ENCODE assay signal across 9 mouse cellular contexts in genomic region chr17:13657656-13658292, GRCm38 (mm10).
DNase-seq lines count a peak whose midpoint lies in the region; ATAC-seq and TF ChIP-seq lines count a peak whose summit lies in the region.
"Had no signal": no experiment of that assay in that cellular context is flagged by ENCODE, and none has a peak within 500 bp of the region (broad histone marks: within the 10 kb centered on the region; RNA-seq: fewer than 3 reads in every experiment).

No protein-coding gene starts in this region.

- peaks cover 11% of the 10 kb centered on the region for H3K4me1 ChIP-seq in ES-Bruce4 (ENCODE audit: control insufficient read depth, insufficient read depth, low read length)
- peaks cover 9% of the 10 kb centered on the region for H3K4me1 ChIP-seq in forebrain, embryonic 11.5 days (replicated peaks; ENCODE audit: control insufficient read depth, insufficient read depth, low read length)
- H3K4me1 ChIP-seq in hindbrain, embryonic 15.5 days (replicated peaks) = peaks cover 36% of the 10 kb centered on the region

- DNase-seq in gastrocnemius, adult 2 months = peak; percentile 38
- no peak for DNase-seq in gastrocnemius, adult 18-20 months (ENCODE audit: low spot score)
- no peak for DNase-seq in forebrain, embryonic 11.5 days (ENCODE audit: low spot score)
- DNase-seq in urinary bladder, postnatal 14 days (ENCODE audit: low spot score) = no peak
- DNase-seq in testis, postnatal 14 days (ENCODE audit: low spot score) = no peak
- DNase-seq: gastrocnemius, postnatal 25 days had no signal

- H3K27ac ChIP-seq in gastrocnemius, adult 2 months = peak overlapping the region; percentile 80
- peak overlapping the region; percentile 100 for H3K27ac ChIP-seq in ES-Bruce4 (ENCODE audit: insufficient read depth, low read length)
- H3K27ac ChIP-seq in forebrain, embryonic 11.5 days (ENCODE audit: low read depth, low read length) = peak overlapping the region; percentile 71
- H3K27ac ChIP-seq in hindbrain, embryonic 15.5 days (replicated peaks) = peak overlapping the region; percentile 75

- TF ChIP-seq POLR2A in ES-Bruce4 (IDR thresholded peaks at IDR 0.05; ENCODE audit: insufficient read depth, low read length) = no peak

- 11% methylated on average over 9 of the region's 9 CpGs for WGBS in forebrain, embryonic 11.5 days
- 27% methylated on average over 9 of the region's 9 CpGs for WGBS in hindbrain, embryonic 15.5 days

- peak; percentile 62 for ATAC-seq in forebrain, embryonic 11.5 days (replicated peaks; ENCODE audit: low FRiP score)
- peak; percentile 81 for ATAC-seq in hindbrain, embryonic 15.5 days (ENCODE audit: low FRiP score, low read depth)
- ATAC-seq in frontal cortex, adult (ENCODE audit: low TSS enrichment) = no peak

- no peak overlapping the region for H3K4me2 ChIP-seq in forebrain, embryonic 11.5 days (ENCODE audit: low read depth, low read length, severe bottlenecking)
- no peak overlapping the region for H3K4me2 ChIP-seq in hindbrain, embryonic 15.5 days

- TF ChIP-seq CTCF in gastrocnemius, adult 2 months (IDR thresholded peaks at IDR 0.05) = no peak
- no peak for TF ChIP-seq CTCF in ES-Bruce4 (IDR thresholded peaks at IDR 0.05; ENCODE audit: low read depth, low read length)

- intact Hi-C loops in gastrocnemius, adult 2 months (cut with DNase I) = no loop called here

- H3K9ac ChIP-seq in ES-Bruce4 (ENCODE audit: low read depth, poor library complexity, severe bottlenecking) = no peak overlapping the region
- H3K9ac ChIP-seq in forebrain, embryonic 11.5 days (ENCODE audit: low read length) = peak overlapping the region; percentile 2; the same call in 1 of the 2 replicates
- no peak overlapping the region for H3K9ac ChIP-seq in hindbrain, embryonic 15.5 days

- no peak for TF ChIP-seq EP300 in ES-Bruce4 (IDR thresholded peaks at IDR 0.05; ENCODE audit: insufficient read depth, low read depth, low read length)

- H3K4me3 ChIP-seq in gastrocnemius, adult 2 months = no peak overlapping the region
- H3K4me3 ChIP-seq in ES-Bruce4 (ENCODE audit: low read depth, low read length) = no peak overlapping the region
- H3K4me3 ChIP-seq in forebrain, embryonic 11.5 days (ENCODE audit: low read depth, low read length) = no peak overlapping the region
- H3K4me3 ChIP-seq in hindbrain, embryonic 15.5 days = no peak overlapping the region

- 0 out of 2 replicates have a peak, but pooled peaks cover 7% of the 10 kb centered on the region for H3K9me3 ChIP-seq in ES-Bruce4 (replicated peaks; ENCODE audit: control insufficient read depth, insufficient read depth, low read length, poor library complexity, severe bottlenecking)
- H3K9me3 ChIP-seq in forebrain, embryonic 11.5 days (ENCODE audit: control insufficient read depth, low read length) = no peaks in the 10 kb centered on the region
- no peaks in the 10 kb centered on the region for H3K9me3 ChIP-seq in hindbrain, embryonic 15.5 days

- no peaks in the 10 kb centered on the region for H3K36me3 ChIP-seq in ES-Bruce4 (ENCODE audit: control insufficient read depth, insufficient read depth, low read length, poor library complexity, severe bottlenecking)
- no peaks in the 10 kb centered on the region for H3K36me3 ChIP-seq in forebrain, embryonic 11.5 days (ENCODE audit: control insufficient read depth, insufficient read depth, low read length)
- H3K36me3 ChIP-seq in hindbrain, embryonic 15.5 days = no peaks in the 10 kb centered on the region

- H3K27me3 ChIP-seq in ES-Bruce4 (ENCODE audit: control insufficient read depth, insufficient read depth, low read length, poor library complexity, severe bottlenecking) = no peaks in the 10 kb centered on the region
- no peaks in the 10 kb centered on the region for H3K27me3 ChIP-seq in forebrain, embryonic 11.5 days (ENCODE audit: control insufficient read depth, insufficient read depth, low read length)
- no peaks in the 10 kb centered on the region for H3K27me3 ChIP-seq in hindbrain, embryonic 15.5 days
